Mouse (Mus musculus) olfactory bulb, adult 2 months (tissue): ENCODE results near the gene Gm48551.

Experiments used
- CTCF ChIP-seq: fragments of 200-500 bp; IDR thresholded peaks from 2 replicates; pipeline ENCODE4 v1.5.1; 2012; ENCODE audit warnings: low read depth, mild to moderate bottlenecking, low read length, moderate library complexity; ENCODE audit not compliant: insufficient read depth
- POLR2A ChIP-seq: fragments of 200-500 bp; IDR thresholded peaks from 2 replicates; pipeline ENCODE4 v1.6.1; 2012; ENCODE audit warnings: mild to moderate bottlenecking, low read depth, low read length, moderate library complexity; ENCODE audit not compliant: insufficient read depth

- TF ChIP-seq CTCF (no peak), POLR2A (no peak)
Measured at GRCm38 (mm10) chr10:81422191-81422590, 37.9 kb downstream of the Gm48551 start.
